Mouse (Mus musculus): ENCODE results near the gene Kcnh6. TPM values are rescaled to one million over a fixed set of nuclear protein-coding genes. Genes with fewer than 3 reads are reported as not detected.

Kcnh6 gene
- total and polyA plus RNA-seq, 2 experiments: not detected

- Histone ChIP-seq H3K27me3 (ENCODE audit: control insufficient read depth, insufficient read depth, low read length) (no peaks in the 10 kb centered on the region), H3K36me3 (ENCODE audit: control insufficient read depth, insufficient read depth, low read length) (no peaks in the 10 kb centered on the region), H3K27ac (replicated peaks; ENCODE audit: insufficient read depth, low read depth, low read length) (no peak overlapping the region), H3K4me1 (ENCODE audit: control insufficient read depth, insufficient read depth, low read length) (no peaks in the 10 kb centered on the region), H3K9ac (ENCODE audit: low read depth, low read length) (no peak overlapping the region), H3K4me3 (ENCODE audit: insufficient read depth, low read depth, low read length) (no peak overlapping the region), H3K79me2 (ENCODE audit: control insufficient read depth, insufficient read depth, low read length) (no peaks in the 10 kb centered on the region)
- TF ChIP-seq POLR2A (IDR thresholded peaks at IDR 0.05; ENCODE audit: extremely low read depth, insufficient read depth, low read length): no peak
- TF ChIP-seq CTCF (IDR thresholded peaks at IDR 0.05; ENCODE audit: low read depth, low read length): no peak
- 65% methylated on average over 5 of the region's 5 CpGs for WGBS
- no peak for DNase-seq (ENCODE audit: extremely low read depth, low read depth, low spot score)
Measured at GRCm38 (mm10) chr11:105978634-105979033, 29.3 kb upstream of the Kcnh6 start.

- Histone ChIP-seq H3K27me3 (ENCODE audit: control insufficient read depth, insufficient read depth, low read length) (no peaks in the 10 kb centered on the region), H3K9ac (ENCODE audit: low read depth, low read length) (no peak overlapping the region), H3K27ac (replicated peaks; ENCODE audit: insufficient read depth, low read depth, low read length) (no peak overlapping the region), H3K36me3 (ENCODE audit: control insufficient read depth, insufficient read depth, low read length) (no peaks in the 10 kb centered on the region), H3K4me3 (ENCODE audit: insufficient read depth, low read depth, low read length) (no peak overlapping the region), H3K79me2 (ENCODE audit: control insufficient read depth, insufficient read depth, low read length) (no peaks in the 10 kb centered on the region), H3K4me1 (ENCODE audit: control insufficient read depth, insufficient read depth, low read length) (no peaks in the 10 kb centered on the region)
- TF ChIP-seq POLR2A (IDR thresholded peaks at IDR 0.05; ENCODE audit: extremely low read depth, insufficient read depth, low read length): no peak
- no peak for TF ChIP-seq CTCF (IDR thresholded peaks at IDR 0.05; ENCODE audit: low read depth, low read length)
- 86% methylated on average over 4 of the region's 4 CpGs for WGBS
- DNase-seq (ENCODE audit: extremely low read depth, low read depth, low spot score): no peak
Measured at GRCm38 (mm10) chr11:105984452-105984851, 23.5 kb upstream of the Kcnh6 start.

- WGBS: 82% methylated on average over 6 of the region's 6 CpGs
Measured at GRCm38 (mm10) chr11:105987446-105987845, 20.5 kb upstream of the Kcnh6 start.

GRCm38 (mm10) chr11:105989446-105989845, 18.5 kb upstream of the Kcnh6 start:
- no peaks in the 10 kb centered on the region for H3K36me3 ChIP-seq (ENCODE audit: control insufficient read depth, insufficient read depth, low read length)
- H3K79me2 ChIP-seq (ENCODE audit: control insufficient read depth, insufficient read depth, low read length): no peaks in the 10 kb centered on the region
- no peak overlapping the region for H3K27ac ChIP-seq (replicated peaks; ENCODE audit: insufficient read depth, low read depth, low read length)
- no peaks in the 10 kb centered on the region for H3K27me3 ChIP-seq (ENCODE audit: control insufficient read depth, insufficient read depth, low read length)
- no peak overlapping the region for H3K9ac ChIP-seq (ENCODE audit: low read depth, low read length)
- no peak for TF ChIP-seq CTCF (IDR thresholded peaks at IDR 0.05; ENCODE audit: low read depth, low read length)
- no peak for TF ChIP-seq POLR2A (IDR thresholded peaks at IDR 0.05; ENCODE audit: extremely low read depth, insufficient read depth, low read length)
- no peak overlapping the region for H3K4me3 ChIP-seq (ENCODE audit: insufficient read depth, low read depth, low read length)
- H3K4me1 ChIP-seq (ENCODE audit: control insufficient read depth, insufficient read depth, low read length): peaks cover 4% of the 10 kb centered on the region; the same call in 1 of the 2 replicates
- 91% methylated on average over 6 of the region's 6 CpGs for WGBS
- no peak for DNase-seq (ENCODE audit: extremely low read depth, low read depth, low spot score)

More at GRCm38 (mm10) chr11:105987446-105987845, 20.5 kb upstream of the Kcnh6 start:
- peaks cover 4% of the 10 kb centered on the region; the same call in 1 of the 2 replicates for H3K4me1 ChIP-seq (ENCODE audit: control insufficient read depth, insufficient read depth, low read length)
- no peak for DNase-seq (ENCODE audit: extremely low read depth, low read depth, low spot score)
- H3K9ac ChIP-seq (ENCODE audit: low read depth, low read length): no peak overlapping the region
- TF ChIP-seq POLR2A (IDR thresholded peaks at IDR 0.05; ENCODE audit: extremely low read depth, insufficient read depth, low read length): no peak
- TF ChIP-seq CTCF (IDR thresholded peaks at IDR 0.05; ENCODE audit: low read depth, low read length): no peak
- H3K27ac ChIP-seq (replicated peaks; ENCODE audit: insufficient read depth, low read depth, low read length): no peak overlapping the region
- no peaks in the 10 kb centered on the region for H3K36me3 ChIP-seq (ENCODE audit: control insufficient read depth, insufficient read depth, low read length)
- no peaks in the 10 kb centered on the region for H3K79me2 ChIP-seq (ENCODE audit: control insufficient read depth, insufficient read depth, low read length)
- no peak overlapping the region for H3K4me3 ChIP-seq (ENCODE audit: insufficient read depth, low read depth, low read length)
- no peaks in the 10 kb centered on the region for H3K27me3 ChIP-seq (ENCODE audit: control insufficient read depth, insufficient read depth, low read length)

- TF ChIP-seq POLR2A (IDR thresholded peaks at IDR 0.05; ENCODE audit: extremely low read depth, insufficient read depth, low read length) (no peak), CTCF (IDR thresholded peaks at IDR 0.05; ENCODE audit: low read depth, low read length) (no peak)
- WGBS: 9% methylated on average over 2 of the region's 2 CpGs
- Histone ChIP-seq H3K9ac (ENCODE audit: low read depth, low read length) (no peak overlapping the region), H3K36me3 (ENCODE audit: control insufficient read depth, insufficient read depth, low read length) (no peaks in the 10 kb centered on the region), H3K79me2 (ENCODE audit: control insufficient read depth, insufficient read depth, low read length) (no peaks in the 10 kb centered on the region), H3K27me3 (ENCODE audit: control insufficient read depth, insufficient read depth, low read length) (no peaks in the 10 kb centered on the region), H3K4me1 (ENCODE audit: control insufficient read depth, insufficient read depth, low read length) (peaks cover 4% of the 10 kb centered on the region; the same call in 1 of the 2 replicates), H3K27ac (replicated peaks; ENCODE audit: insufficient read depth, low read depth, low read length) (no peak overlapping the region), H3K4me3 (ENCODE audit: insufficient read depth, low read depth, low read length) (no peak overlapping the region)
- peak; percentile 99 for DNase-seq (ENCODE audit: extremely low read depth, low read depth, low spot score)
Measured at GRCm38 (mm10) chr11:105990231-105990630, 17.7 kb upstream of the Kcnh6 start.

GRCm38 (mm10) chr11:105994375-105994774, 13.5 kb upstream of the Kcnh6 start, which contains the start of gene Ace3:
Ace3 (plus strand) TSS chr11:105994675.
- H3K36me3 ChIP-seq (ENCODE audit: control insufficient read depth, insufficient read depth, low read length): no peaks in the 10 kb centered on the region
- TF ChIP-seq CTCF (IDR thresholded peaks at IDR 0.05; ENCODE audit: low read depth, low read length) (no peak), POLR2A (IDR thresholded peaks at IDR 0.05; ENCODE audit: extremely low read depth, insufficient read depth, low read length) (no peak)
- WGBS: 94% methylated on average over 3 of the region's 3 CpGs
- H3K79me2 ChIP-seq (ENCODE audit: control insufficient read depth, insufficient read depth, low read length): no peaks in the 10 kb centered on the region
- H3K4me3 ChIP-seq (ENCODE audit: insufficient read depth, low read depth, low read length): no peak within 1 kb of the TSS
- DNase-seq (ENCODE audit: extremely low read depth, low read depth, low spot score): no peak
- no peak within 1 kb of the TSS for H3K9ac ChIP-seq (ENCODE audit: low read depth, low read length)
- H3K27me3 ChIP-seq (ENCODE audit: control insufficient read depth, insufficient read depth, low read length): no peaks in the 10 kb centered on the region
- H3K4me1 ChIP-seq (ENCODE audit: control insufficient read depth, insufficient read depth, low read length): peaks cover 4% of the 10 kb centered on the region; the same call in 1 of the 2 replicates
- H3K27ac ChIP-seq (replicated peaks; ENCODE audit: insufficient read depth, low read depth, low read length): no peak within 1 kb of the TSS

Measured in liver, adult 2 months (tissue).